In the genomic region with DNA sequence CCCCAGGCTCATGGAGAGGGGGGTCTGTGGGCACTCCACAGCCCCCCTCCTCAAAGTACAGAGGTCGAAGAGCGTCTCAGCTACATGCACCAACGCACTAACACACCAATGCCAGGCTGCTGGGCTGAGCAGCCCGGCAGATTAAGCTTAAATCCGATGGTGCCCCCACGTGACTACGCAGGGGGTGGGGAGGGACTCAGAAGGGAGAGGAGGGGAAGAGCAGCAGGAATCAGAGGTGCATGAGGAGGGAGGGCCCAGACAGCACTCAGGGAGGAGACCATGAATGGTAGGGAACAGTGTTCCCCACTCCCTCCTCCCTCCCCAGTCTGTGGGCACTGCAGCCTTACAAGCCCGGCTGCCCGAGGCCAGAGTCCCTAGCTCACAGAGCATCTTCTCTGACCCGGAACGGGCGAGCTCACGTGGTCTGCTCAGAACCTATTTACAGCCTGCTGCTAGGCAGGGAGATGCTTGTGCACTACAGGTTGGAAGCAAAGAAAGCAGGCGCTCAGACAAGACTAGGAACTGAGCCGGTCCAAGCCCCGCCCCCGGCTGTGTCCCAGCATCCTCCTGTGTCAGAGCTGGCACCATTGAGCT, we compare ENCODE assay signal across 8 mouse cellular contexts. TPM values are rescaled to one million over a fixed set of nuclear protein-coding genes. Genes with fewer than 3 reads are reported as not detected.
A peak's percentile ranks its signal among the peaks of the same experiment; 100 is the strongest.
DNase-seq lines count a peak whose midpoint lies in the region; ATAC-seq lines count a peak whose summit lies in the region.
"Had no signal": no experiment of that assay in that cellular context is flagged by ENCODE, and none has a peak within 500 bp of the region (broad histone marks: within the 10 kb centered on the region; RNA-seq: fewer than 3 reads in every experiment).

No protein-coding gene starts in this region.

- peak; percentile 69 for DNase-seq in ZHBTc4 (ENCODE audit: low read depth, low spot score)
- DNase-seq in cerebellum, postnatal 36 days = peak; percentile 66 to 79
- peak; percentile 69 to 74 for DNase-seq in layer of hippocampus, postnatal 10 days (ENCODE audit: low spot score in 2 of 2)
- DNase-seq in gastrocnemius, postnatal 10 days = no peak
- no peak for DNase-seq in spleen, adult 12 weeks (ENCODE audit: low spot score)

- peaks cover 54% of the 10 kb centered on the region for H3K4me1 ChIP-seq in hindbrain, embryonic 13.5 days (replicated peaks)
- H3K4me1 ChIP-seq in neural tube, embryonic 12.5 days = peaks cover 33% of the 10 kb centered on the region

- H3K9ac ChIP-seq in hindbrain, embryonic 13.5 days = peak overlapping the region; percentile 66
- no peak overlapping the region for H3K9ac ChIP-seq in neural tube, embryonic 12.5 days

- H3K36me3 ChIP-seq in hindbrain, embryonic 13.5 days = peaks cover 18% of the 10 kb centered on the region
- H3K36me3 ChIP-seq in neural tube, embryonic 12.5 days = peaks cover 27% of the 10 kb centered on the region

- peak overlapping the region; percentile 34 for H3K4me2 ChIP-seq in hindbrain, embryonic 13.5 days
- H3K4me2 ChIP-seq in neural tube, embryonic 12.5 days (replicated peaks) = peak overlapping the region; percentile 23

- peak overlapping the region; percentile 71 for H3K27ac ChIP-seq in hindbrain, embryonic 13.5 days
- H3K27ac ChIP-seq in neural tube, embryonic 12.5 days = no peak overlapping the region

- WGBS in hindbrain, embryonic 13.5 days = 23% methylated on average over 17 of the region's 17 CpGs
- WGBS in neural tube, embryonic 12.5 days = 33% methylated on average over 17 of the region's 17 CpGs

- no peaks in the 10 kb centered on the region for H3K9me3 ChIP-seq in hindbrain, embryonic 13.5 days
- H3K9me3 ChIP-seq in neural tube, embryonic 12.5 days = no peaks in the 10 kb centered on the region

- H3K4me3 ChIP-seq in hindbrain, embryonic 13.5 days = peak overlapping the region; percentile 2; the same call in 1 of the 2 replicates
- H3K4me3 ChIP-seq in neural tube, embryonic 12.5 days = no peak overlapping the region

- peak; percentile 58 for ATAC-seq in hindbrain, embryonic 13.5 days (ENCODE audit: low FRiP score)
- ATAC-seq in neural tube, embryonic 12.5 days (ENCODE audit: low FRiP score, low read depth) = peak; percentile 19

- no peaks in the 10 kb centered on the region for H3K27me3 ChIP-seq in hindbrain, embryonic 13.5 days
- no peaks in the 10 kb centered on the region for H3K27me3 ChIP-seq in neural tube, embryonic 12.5 days (replicated peaks)

RNA-seq across cellular contexts. Expression of a gene that starts 6.7 kb away (rescaled TPM):
- polyA plus RNA-seq in hindbrain, embryonic 13.5 days (2015; fragmentation: Nextera tagmentation; extraction: Ambion mirVana) = 6.0 and 6.2 TPM in 2 replicates
- total RNA-seq in layer of hippocampus, postnatal 10 days (2021) = 10 to 100 TPM; 32.2 to 42.8 TPM
- polyA plus RNA-seq in neural tube, embryonic 12.5 days (2016; fragmentation: Nextera tagmentation; extraction: Ambion mirVana) = 11.7 and 12.8 TPM in 2 replicates
- total RNA-seq in gastrocnemius, postnatal 10 days (2021) = 1 to 10 TPM; 3.8 to 9.3 TPM

RNA-seq across cellular contexts. Expression of a gene that starts 24.5 kb away (rescaled TPM):
- polyA plus RNA-seq in hindbrain, embryonic 13.5 days (2015; fragmentation: Nextera tagmentation; extraction: Ambion mirVana) = 52.6 and 57.3 TPM in 2 replicates
- total RNA-seq in layer of hippocampus, postnatal 10 days (2021) = 10 to 100 TPM; 43.7 to 48.4 TPM
- polyA plus RNA-seq in neural tube, embryonic 12.5 days (2016; fragmentation: Nextera tagmentation; extraction: Ambion mirVana) = 55.0 and 61.2 TPM in 2 replicates
- total RNA-seq in gastrocnemius, postnatal 10 days (2021) = 10 to 100 TPM; 27.2 to 31.1 TPM

RNA-seq across cellular contexts. Expression of a gene that starts 34.5 kb away (rescaled TPM):
- polyA plus RNA-seq in hindbrain, embryonic 13.5 days (2015; fragmentation: Nextera tagmentation; extraction: Ambion mirVana) = 0.17 and 0.40 TPM in 2 replicates
- under 1 TPM; 0.27 to 0.53 TPM for total RNA-seq in layer of hippocampus, postnatal 10 days (2021)
- 0.25 TPM in 1 of 2 replicates, not detected in the other for polyA plus RNA-seq in neural tube, embryonic 12.5 days (2016; fragmentation: Nextera tagmentation; extraction: Ambion mirVana)
- total RNA-seq in gastrocnemius, postnatal 10 days (2021) = not detected
- total RNA-seq: common myeloid progenitor, adult 5-6 weeks had no signal

RNA-seq across cellular contexts. Expression of a gene that starts 43.4 kb away (rescaled TPM):
- polyA plus RNA-seq in hindbrain, embryonic 13.5 days (2015; fragmentation: Nextera tagmentation; extraction: Ambion mirVana) = 198 and 227 TPM in 2 replicates
- total RNA-seq in layer of hippocampus, postnatal 10 days (2021) = 10 to 100 TPM; 20.9 TPM
- 265 and 278 TPM in 2 replicates for polyA plus RNA-seq in neural tube, embryonic 12.5 days (2016; fragmentation: Nextera tagmentation; extraction: Ambion mirVana)
- total RNA-seq in gastrocnemius, postnatal 10 days (2021) = 10 to 100 TPM; 79.1 to 88.6 TPM
- total RNA-seq: common myeloid progenitor, adult 5-6 weeks had no signal

Comparison
In these comparisons a context has a peak if more than half of its experiments do, and no peak if none do; other contexts are left out.
1. DNase-seq: peak in ZHBTc4 (single experiment), cerebellum, postnatal 36 days (2 of 2) and layer of hippocampus, postnatal 10 days (2 of 2); none in gastrocnemius, postnatal 10 days (single experiment) and spleen, adult 12 weeks (single experiment).